Mouse (Mus musculus) subcutaneous adipose tissue, adult 2 months (tissue): ENCODE data around the gene A730046J19Rik. TPM values are rescaled to one million over a fixed set of nuclear protein-coding genes. Genes with fewer than 3 reads are reported as not detected.

Source experiments
- polyA plus RNA-seq: library from polyadenylated mRNA; depleted of rRNA; stranded (reverse); fragments of >200 nt; gene quantifications from 2 replicates; pipeline ENCODE4 v1.2.3, GENCODE M21; 2012; ENCODE audit warnings: low replicate concordance; rRNA removed

Gene A730046J19Rik
- 0.03 TPM in 1 of 2 replicates, not detected in the other for polyA plus RNA-seq

GRCm38 (mm10) chrX:144153523-144153922 is at the start of gene A730046J19Rik:
Gene A730046J19Rik (plus strand): TSS chrX:144153695.

Other genes with a start within 250 kb of the A730046J19Rik start
- not detected in 2 replicates for gene Dcx, start 220.4 kb upstream of the A730046J19Rik start, polyA plus RNA-seq
- 3.9 and 6.5 TPM in 2 replicates for gene Alg13, start 164.1 kb downstream of the A730046J19Rik start, polyA plus RNA-seq